Mouse (Mus musculus) lung, adult 18-20 months (tissue): ENCODE data around the gene Ahdc1.
A peak's percentile ranks its signal among the peaks of the same experiment; 100 is the strongest.
"Not testable (repeated sequence)": the region's sequence is repeated elsewhere in the genome, so short reads cannot be mapped to it uniquely, and the experiment has no call there.

ENCODE experiments used
- DNase-seq, 2 experiments: peaks; one replicate each; pipeline ENCODE4 v3.0.0; 2022; ENCODE audit warnings: mixed read lengths in 2 of 2

The Ahdc1 gene

DNA sequence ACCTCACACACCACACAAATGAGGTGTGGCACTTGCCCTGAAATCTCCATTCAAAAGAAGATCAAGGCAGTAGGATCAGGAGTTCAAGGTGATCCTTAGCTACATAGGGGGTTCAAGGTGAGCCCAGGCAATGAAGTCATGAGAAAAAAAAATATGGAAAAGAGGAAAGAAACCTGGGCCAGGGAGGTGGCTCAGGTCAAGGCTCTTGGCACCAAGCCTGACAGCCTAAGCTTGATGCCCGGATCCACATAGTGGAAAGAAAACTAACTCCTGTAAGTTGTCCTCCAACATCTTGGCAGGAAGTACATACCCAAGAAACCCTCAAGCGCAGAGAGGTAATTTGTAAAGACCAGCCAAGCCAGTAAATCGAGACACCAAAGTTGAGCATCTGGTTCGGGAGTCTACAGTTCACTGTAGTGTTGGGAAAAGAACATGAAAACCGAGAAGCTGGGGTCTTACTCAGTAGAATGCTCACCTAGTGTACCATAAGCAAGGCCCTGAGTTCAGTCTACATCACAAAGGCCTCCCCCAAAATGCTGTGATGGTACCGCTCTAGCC lies 71.2 kb downstream of the Ahdc1 start:
- DNase-seq = no peak

DNA sequence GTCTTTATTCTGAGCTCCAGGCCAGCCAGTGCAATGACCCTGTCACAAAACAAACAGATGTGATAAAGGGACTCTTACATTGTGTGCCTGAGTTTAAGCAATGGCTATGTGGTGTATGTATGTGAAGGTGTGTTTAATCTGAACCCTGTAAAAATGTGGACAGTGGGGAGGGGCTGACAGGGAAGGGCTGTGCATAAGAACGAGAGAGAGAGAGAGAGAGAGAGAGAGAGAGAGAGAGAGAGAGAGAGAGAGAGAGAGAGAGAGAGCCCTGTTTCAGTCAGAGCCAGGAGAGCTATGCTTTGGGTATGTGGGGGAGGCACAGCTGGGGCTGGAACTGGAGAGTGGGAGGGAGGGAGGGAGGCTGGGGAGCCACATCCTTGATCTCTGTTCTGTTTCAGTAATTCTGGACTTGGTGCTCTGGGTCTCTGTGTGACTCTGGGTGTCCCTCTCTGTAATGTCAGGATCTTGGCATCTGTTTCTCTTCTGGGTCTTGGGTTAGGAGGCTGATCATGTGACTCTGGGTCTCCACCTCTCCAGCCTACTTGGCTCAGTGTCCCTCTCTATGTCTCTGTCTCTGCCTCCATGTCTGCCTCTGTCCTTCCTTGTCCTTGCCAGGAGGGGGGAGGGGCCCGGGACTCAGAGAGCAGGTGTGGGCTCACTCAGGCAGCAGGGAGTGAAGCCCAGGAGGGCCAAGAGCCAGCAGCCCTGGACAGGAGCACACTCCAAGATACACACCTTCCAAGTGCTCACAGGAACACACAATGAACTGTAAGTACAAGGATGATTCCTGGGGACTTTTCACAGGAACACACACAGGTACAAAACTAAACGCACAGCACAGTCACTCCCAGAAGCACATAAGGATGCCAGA lies 73.2 kb downstream of the Ahdc1 start:
- peak in 1 of 2 experiments; percentile 69 for DNase-seq

DNA sequence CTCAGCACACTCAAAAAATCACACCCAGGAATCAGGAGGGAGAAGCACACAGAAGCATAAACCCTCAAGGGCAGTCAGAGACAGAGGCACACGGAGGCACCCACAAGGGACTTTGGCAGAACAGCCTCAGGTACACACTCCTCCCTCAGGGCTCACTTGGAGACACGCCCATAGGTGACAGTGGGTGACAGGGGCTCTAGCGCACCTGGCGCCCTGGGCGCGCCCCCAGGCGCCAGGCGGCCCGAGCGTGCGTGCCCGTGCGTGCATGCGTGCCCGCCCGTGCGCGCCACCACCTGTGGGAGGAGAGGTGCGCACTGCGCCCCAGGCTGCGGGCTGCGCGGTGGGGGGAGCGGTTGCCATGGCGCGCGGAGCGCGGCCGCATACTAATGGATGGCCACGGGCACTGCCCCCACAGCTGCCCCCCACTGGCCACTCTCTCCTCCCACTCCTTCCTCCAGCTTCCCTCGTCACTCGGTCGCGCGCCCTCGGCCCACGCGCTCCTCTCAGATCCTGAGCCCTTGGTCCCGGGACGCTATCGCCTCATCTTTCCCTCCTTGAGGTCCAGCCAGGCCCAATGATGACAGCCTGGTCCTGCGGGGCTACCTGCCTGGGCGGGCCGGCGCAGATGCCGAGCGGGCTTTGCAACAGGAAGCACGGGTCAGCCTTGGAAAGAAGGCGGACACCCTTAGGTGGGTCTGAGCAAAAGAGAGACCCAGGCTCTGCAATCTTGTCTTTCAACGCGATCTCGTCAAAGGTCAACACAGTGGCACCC lies 74.1 kb downstream of the Ahdc1 start:
- peak; percentile 63 to 73 for DNase-seq

DNA sequence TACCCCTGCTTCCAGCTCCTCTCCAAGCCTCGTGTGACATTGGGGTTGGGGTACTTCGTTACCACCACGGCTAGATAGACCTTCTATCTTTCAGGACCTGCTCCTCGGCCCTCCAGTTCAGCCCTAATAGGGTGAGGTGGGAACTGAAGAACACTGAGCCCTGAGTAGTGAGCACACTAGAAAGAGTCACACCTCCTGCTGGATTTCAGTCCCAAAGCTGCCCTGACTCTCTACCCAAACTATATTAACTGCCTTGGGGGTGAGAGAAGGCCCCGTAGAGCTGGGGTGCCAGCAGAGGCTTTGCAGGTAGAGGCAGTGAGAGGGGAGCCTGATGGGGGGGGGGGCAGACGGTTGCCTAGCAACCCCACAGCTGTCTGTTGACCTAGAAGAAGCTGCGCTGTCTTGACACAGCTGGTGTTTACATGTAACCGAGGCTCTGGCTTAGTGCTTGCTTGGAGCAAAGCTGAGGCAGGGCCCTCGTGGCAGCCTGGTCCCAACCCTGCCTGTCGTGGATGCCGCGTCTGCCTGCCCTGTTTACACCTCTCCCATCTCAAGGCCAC lies 74.8 kb downstream of the Ahdc1 start:
- no peak for DNase-seq

DNA sequence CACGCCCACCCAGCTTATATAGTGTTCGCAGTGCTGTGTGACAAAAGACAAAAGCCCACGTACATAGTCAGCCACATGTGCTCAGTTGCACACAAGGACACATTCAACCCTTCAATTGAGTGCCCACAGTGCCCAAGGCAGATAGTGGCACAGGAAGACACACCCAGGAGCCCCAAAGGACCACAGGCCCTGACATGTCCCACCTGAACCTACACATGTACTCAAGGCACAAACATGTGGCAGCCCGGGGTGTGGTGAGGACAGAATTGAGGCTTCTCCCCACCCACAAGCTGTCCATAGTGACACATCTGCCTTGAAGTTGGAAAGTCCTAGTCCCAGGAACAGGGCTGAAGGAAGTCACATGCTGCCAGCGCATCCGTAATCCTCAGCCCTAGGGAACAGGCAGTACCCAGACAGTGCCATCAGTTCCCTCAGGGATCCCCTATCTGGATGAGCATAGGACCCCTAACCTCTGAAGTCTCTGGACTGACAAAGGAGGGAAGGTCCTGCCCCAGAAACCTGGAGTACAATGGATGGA lies 76.2 kb downstream of the Ahdc1 start:
- DNase-seq = no peak

DNA sequence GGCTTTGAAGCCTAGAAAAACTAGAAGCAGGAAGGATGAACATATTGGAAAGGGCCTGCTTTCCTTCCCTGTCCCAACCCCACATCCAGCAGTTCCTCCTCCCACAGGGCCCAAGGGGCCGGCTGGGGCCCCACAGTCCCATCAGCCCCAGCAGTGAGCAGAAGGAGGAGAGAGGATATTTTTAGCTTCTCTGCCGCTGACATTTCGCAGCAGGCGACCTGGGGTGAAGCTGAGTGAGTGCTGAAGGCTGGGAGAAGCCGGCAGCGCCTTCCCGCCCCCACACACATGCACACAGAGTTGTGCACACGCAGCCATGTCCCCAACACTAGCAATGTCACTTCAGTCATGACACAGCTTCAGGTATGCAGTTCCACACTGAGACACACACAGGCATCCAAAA lies 76.8 kb downstream of the Ahdc1 start:
- DNase-seq = peak; percentile 52 to 70

DNA sequence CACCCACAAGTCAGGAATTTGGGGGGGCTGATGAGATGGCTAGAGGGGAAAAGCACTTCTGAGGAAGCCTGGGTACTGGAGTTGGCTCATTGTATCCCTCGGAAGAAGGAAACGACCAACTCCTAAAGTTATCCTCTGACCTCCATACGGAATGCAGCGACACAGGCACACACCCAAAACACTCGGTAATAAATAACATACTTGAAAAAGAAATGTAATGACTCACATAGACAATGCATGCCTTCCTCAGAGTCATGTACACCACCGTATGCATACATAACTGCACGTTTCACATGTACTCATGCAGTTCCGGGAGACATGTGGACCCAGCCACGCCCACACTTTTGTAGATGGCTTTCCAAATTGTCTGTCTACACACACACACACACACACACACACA lies 78.3 kb downstream of the Ahdc1 start:
- no peak for DNase-seq

DNA sequence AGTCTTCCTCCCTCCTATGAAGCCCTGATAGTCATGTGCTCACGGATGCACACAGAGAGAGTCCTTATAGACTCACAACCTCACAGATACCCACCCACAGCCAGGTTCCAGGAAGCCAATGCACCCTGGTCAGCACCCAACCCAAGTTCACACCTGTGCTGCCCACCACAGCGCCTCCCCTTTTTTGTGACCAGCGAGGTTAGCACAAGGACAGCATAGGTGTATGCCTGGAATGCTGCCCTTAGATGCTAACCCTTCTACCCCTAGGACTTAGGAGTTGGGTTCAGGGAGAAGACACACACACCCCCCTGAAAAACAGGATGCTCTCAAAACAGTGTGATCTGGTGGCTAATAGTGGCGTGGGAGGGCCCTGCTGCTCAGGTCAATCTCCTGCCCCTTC lies 78.7 kb downstream of the Ahdc1 start:
- DNase-seq = no peak

DNA sequence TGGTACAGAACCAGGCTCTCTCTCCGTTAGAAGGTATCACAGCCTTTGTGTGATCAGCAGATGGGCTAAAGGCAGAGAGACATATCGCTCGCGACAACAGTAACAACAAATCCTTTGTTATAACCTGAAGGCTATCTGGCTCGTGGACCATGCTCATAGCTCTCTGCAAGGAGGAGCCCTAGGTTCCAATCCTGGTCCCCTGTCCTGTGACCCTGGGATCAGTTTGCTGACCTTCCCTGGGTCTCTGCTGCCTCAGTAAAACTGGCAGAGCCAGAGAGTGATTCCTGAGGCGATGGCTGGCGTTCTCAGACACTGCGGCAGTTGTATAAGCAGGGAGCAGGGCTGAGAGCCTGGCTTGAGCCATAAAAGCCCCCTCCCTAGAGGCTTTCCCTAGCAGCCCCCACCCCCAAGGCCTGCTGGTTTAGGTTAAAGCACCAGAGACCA lies 79.2 kb downstream of the Ahdc1 start:
- DNase-seq = no peak

DNA sequence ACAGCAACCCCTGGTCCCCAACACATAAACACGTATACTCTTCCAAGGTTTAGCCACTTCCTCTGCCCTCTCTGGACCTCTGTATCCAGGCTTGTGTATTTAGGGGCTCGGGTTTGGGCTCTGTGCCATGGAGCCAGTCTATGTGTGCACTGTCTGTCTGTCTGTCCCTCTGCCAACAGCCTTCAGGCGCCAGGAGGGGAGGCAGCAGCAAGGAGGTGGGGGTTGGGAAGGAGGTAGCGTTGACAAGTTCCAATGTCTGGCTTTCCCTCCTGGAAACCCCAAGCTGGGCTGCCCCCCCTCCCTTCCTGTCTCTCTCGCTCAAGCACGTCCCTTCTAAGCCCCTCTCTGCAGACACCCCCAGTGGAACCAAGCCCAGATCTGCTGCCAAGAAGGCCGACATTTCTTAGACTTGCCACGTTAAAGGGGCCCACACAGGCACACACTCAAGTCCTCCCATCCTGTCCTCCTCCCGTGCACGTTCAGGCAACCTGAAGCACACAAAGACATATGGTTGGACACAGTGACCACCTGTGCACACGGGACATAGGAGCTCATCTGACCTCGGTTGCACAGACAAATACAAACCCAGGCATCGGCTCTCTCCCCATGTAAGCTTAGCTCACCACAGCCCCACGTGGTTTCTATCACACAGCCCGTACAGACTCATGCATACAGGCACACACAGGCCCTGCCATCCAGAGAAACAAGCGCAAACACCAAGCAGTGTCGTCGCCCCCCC lies 79.8 kb downstream of the Ahdc1 start:
- peak; percentile 51 to 61 for DNase-seq

DNA sequence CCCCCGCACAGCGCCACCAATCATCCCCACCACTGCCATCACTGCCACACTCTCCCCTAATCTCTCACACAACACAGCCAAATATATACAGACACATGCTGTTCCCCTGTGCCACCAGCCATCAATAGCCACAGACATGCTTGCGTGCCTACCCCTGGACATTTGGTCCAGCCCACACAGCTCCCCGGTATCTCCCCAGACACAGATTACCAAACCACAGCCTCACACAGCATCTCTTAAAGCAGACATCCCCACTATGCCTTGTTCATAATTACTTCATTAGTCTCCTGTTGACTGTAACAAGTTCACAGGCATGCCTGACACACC lies 80.4 kb downstream of the Ahdc1 start:
- DNase-seq = no peak

DNA sequence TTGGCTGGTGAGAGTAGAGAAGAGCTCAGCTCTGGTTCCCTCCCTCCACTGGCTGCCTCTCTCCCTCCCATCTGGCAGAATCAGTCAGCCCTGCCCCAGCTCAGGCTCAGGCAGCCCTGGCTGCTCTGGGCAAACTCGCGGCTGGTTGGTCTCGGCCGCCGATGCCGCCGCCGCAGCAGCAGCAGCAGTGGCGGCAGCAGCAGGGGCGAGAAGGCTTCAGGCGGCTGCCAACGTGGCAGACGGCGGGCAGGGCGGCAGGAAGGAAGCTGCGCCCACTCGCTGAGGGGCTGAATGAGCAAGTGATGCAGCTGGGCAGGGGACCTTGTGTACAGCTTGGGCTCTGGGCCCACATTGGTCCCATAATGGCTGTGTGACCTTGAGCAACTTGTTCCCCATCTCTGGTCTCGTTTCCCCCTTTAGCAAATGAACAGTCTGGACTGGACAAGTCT lies 81.4 kb downstream of the Ahdc1 start:
- DNase-seq = peak in 1 of 2 experiments; percentile 57

DNA sequence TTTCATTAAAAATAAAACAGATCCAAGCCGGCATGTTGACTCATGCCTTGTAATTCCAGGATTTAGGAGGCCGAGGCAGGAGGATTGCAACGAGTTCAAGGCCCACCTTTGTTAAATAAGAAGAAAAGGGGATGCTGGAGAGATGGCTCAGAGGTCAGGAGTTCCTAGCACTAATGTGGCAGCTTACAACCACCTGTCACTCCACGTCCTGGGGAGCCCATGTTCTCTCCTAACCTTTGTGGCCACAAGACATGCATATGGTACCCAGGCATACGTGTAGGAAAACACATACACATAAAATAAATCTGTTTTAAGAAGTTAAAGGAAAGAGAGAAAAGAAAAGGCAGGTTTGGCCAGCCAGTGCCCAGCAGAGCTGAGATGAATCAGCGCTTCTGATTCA lies 82.0 kb downstream of the Ahdc1 start:
- DNase-seq = no peak

DNA sequence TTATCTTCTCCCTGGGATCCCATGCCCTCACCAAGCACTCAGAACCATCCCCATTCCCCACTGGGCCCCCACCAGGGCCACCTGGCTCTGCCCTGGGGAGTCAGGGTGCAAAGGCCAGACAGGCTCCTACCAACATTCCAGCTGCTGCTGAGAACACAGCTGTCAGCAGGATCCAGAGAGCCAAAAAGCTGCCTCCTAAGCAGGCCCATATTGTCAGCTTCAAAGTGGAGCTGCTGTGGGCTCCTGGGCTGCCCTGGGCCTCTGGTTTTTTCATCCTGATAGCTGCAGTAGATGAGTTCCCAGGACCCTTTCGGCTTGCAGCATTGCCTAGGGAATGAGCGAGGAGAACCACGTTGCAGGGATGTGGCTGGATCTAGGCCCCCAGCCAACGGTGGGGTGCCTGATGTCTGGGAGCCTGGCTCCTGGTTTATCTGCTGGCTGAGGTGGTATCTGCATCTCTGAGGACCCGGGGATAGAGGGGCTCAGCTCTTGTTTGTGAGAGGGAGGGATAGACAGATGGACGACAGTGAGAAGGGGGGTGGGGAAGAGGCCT lies 82.5 kb downstream of the Ahdc1 start:
- no peak for DNase-seq

DNA sequence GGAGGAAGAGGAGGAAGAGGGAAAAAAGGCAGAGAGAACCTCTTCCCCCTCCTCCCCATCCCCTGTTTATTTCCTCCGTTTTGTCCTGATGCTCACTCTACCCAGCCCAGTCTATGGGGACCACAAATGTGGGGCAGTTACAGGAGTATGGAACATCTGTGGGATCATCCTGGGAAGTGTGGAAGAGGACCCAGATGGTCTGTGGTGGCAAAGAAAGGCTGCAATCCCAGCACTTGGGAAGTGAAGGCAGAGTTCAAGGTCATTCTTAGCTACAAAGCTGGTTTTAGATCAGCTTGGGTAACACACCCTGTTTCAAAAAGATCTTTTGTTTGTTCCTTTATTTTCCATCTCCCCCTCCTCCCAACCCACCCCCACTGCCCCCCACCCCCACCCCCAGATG lies 83.2 kb downstream of the Ahdc1 start:
- DNase-seq = no peak

DNA sequence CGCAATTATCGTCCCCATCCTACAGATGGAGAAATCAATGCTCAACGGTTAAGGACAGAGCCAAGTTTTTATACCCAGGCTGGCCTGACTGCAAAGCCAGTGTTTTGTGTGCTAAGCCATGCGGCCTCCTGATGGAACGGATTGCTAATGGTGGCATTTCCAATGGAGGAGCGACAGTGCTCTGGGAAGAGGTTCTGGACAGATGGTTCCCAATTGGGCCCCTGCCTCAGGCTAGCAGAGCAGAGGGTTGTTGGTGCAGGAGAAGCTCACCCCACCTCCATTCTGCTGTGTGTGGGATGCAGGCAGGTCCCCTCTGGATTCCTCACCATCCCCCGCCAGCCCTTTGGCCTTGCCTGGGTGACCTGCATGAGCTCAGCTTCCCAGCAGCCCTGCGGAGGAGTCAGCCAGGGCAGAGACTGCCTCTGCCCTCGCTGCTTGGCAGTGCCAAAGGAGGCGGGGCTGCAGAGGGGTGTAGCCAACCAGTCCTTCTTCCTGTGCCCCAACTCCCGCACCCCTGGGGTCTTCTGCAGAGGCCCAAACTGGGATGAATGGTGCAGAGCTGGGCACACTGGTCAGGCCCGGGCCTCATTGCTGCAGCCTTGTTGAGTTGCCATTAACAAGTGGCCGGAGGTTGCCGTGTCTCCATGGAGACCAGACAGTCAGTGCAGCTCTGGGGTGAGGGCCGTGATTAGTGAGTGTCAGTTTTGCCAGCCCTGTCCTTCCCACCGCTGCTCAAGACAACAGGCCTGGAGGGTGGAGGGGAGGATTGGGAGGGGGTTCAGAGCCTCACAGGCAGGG lies 84.1 kb downstream of the Ahdc1 start:
- DNase-seq = peak; percentile 80 to 86

DNA sequence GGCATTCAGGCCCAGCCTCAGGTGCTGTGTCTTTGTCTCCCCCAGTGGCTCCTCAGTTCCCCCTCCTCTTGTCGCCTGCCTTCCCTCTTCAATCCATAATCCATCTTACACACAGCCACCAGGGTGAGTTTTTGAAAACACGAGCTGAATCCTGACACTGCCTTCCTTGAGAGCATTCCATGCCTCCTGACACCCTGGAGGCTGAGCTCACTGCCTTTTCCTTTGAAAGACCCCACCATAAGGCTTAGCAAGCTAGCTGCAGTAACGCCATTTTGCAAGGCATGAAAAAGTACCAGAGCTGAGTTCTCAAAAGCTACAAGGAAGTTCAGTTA lies 84.6 kb downstream of the Ahdc1 start:
- not testable (repeated sequence) for DNase-seq

DNA sequence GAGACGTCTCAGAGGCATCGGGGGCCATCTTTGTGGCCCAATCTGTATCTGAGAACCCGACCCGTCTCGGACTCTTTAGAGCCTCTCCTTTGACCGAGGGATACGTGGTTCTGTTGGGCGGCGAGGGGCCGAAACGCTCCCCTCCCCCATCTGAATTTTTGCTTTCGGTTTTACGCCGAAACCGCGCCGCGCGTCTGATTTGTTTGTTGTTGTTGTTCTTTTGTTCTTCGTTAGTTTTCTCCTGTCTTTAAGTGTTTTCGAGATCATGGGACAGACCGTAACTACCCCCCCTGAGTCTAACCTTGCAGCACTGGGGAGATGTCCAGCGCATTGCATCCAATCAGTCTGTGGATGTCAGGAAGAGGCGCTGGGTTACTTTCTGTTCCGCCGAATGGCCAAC lies 85.6 kb downstream of the Ahdc1 start:
- DNase-seq = not testable (repeated sequence)

DNA sequence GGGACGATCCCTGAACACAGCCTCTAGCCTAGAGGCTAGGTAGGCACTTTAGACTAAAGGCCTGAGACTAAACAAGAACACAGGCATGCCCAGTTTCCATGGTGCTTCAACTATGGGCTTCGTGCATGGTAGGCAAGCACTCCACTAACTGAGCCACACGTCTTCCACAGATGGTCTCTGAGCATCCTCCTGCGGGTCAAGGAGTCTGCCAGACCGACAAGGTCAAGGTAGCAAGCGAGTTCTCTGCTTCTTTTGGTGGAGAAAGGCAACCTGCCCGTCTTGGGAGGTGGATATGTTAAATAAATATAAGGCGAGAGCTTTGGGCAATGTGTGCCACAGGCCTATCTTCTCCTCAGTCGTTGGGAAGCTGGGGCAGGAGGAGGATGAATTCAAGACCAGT lies 90.7 kb downstream of the Ahdc1 start:
- no peak for DNase-seq

DNA sequence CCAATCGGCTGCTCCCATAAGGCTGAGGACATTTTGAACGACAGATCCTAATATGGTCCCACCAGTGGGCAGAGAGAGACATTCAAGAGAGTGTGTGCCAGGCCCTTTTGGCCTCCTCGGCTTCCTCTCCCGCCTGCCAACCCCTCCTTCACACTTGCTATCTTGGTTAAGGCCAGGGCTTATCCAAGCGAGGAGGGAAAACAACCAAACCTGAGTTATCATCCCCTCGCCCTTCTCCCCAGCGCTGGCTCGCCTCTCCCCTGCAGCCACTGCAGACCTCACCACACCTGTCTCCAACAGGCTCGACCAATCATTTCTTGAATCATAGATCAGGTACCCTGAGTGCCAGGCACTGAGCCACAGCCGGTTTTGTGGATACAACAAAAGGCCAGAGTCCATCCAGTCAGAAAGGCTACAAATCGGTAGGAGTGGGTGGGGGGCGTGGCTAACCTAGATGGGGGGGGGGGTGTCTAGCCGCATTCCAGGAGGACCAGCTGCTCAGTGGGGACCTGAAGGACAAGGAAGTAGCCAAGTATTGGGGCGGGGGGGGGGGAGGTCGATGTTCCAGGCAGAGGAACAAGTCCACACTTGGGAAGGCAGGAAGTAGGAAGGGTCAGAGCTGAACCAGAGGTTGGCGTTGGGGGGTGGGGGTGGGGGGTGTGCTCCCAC lies 92.6 kb downstream of the Ahdc1 start:
- peak; percentile 54 to 68 for DNase-seq

DNA sequence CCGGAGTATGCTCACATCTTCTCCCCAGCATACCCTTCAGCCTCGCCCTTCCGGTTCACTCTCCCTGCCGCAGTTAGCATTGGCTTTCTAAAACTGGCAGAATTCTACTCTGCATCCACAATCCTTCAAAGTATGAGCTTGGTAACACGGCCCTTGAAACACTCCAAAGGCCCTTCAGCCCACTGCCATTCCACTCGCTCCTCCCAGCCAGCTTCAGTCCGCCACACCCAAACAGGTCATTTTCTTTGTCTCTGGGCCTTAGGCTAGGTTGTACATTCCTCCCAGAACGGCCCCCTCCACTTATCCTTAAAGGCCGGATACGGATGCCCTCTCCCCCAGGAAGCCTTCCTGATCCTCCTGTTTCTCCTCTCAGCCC lies 93.1 kb downstream of the Ahdc1 start:
- DNase-seq = peak; percentile 80 to 87
